Mouse (Mus musculus): ENCODE data around the gene Gm3005.
"Not testable (repeated sequence)": the region's sequence is repeated elsewhere in the genome, so short reads cannot be mapped to it uniquely, and the experiment has no call there.

DNA sequence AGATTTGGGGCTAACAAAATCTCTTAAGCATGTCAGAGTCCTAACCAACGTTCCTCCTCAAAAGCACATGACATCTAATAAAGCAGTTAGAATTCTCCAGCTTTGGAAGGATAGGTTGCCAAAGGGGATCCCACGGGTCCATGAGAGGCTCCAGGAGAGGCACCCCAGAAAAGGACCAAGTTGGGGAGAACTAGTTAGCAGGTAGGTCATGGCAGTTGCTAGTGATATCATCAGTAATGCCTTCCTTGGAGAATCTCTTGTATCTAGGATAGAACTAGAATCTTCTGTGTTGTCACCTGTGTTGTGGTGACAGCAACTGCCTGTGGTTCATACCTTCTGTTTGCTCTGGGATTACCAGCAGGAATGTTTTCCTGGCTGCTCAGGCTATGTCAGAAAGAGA lies 206.3 kb downstream of the Gm3005 start, which contains the start of gene Gm3012:
- not testable (repeated sequence) for TF ChIP-seq CTCF (IDR thresholded peaks at IDR 0.05; ENCODE audit: borderline replicate concordance, extremely low read depth, insufficient read depth, insufficient read length); POLR2A (IDR thresholded peaks at IDR 0.05; ENCODE audit: borderline replicate concordance, extremely low read depth, insufficient read depth, insufficient read length, poor library complexity, severe bottlenecking)
